Mouse (Mus musculus) stomach, embryonic 15.5 days (tissue): ENCODE measurements around the gene Smarca5. TPM values are rescaled to one million over a fixed set of nuclear protein-coding genes. Genes with fewer than 3 reads are reported as not detected.

Experiments used
- ATAC-seq: fragments of 200-750 bp; cut with Nextera tagmentation; 2 replicates; pipeline ENCODE4 v1.8.0; 2017; ENCODE audit warnings: low read depth, moderate number of reproducible peaks, moderate TSS enrichment; ENCODE audit not compliant: insufficient read depth, low FRiP score
- H3K27ac ChIP-seq: fragments of 300-500 bp; sonication (generic); 2 replicates; pipeline ENCODE4 v1.5.1; 2015; ENCODE audit warnings: mild to moderate bottlenecking, inconsistent platforms
- H3K27me3 ChIP-seq: fragments of 300-500 bp; sonication (generic); replicated peaks from 2 replicates; pipeline ENCODE4 v1.6.1; 2015; ENCODE audit warnings: inconsistent platforms
- H3K36me3 ChIP-seq: fragments of 300-500 bp; sonication (generic); 2 replicates; pipeline ENCODE4 v1.6.1; 2015; ENCODE audit warnings: inconsistent platforms
- H3K4me1 ChIP-seq: fragments of 300-500 bp; sonication (generic); 2 replicates; pipeline ENCODE4 v1.6.1; 2015; ENCODE audit warnings: inconsistent platforms
- H3K4me2 ChIP-seq: fragments of 300-500 bp; sonication (generic); 2 replicates; pipeline ENCODE4 v1.6.1; 2015; ENCODE audit warnings: mild to moderate bottlenecking, inconsistent platforms
- H3K4me3 ChIP-seq: fragments of 300-500 bp; sonication (generic); replicated peaks from 2 replicates; pipeline ENCODE4 v1.5.1; 2015; ENCODE audit warnings: inconsistent platforms
- H3K9ac ChIP-seq: fragments of 300-500 bp; sonication (generic); 2 replicates; pipeline ENCODE4 v1.6.1; 2015; ENCODE audit warnings: inconsistent platforms
- H3K9me3 ChIP-seq: fragments of 300-500 bp; sonication (generic); 2 replicates; pipeline ENCODE4 v1.6.1; 2016; ENCODE audit warnings: inconsistent platforms
- WGBS: fragments of 180-500 bp; shearing (Covaris S2); methylation state at CpG from one replicate; pipeline ENCODE4 v1.1.7; 2015; 5-methylcytosine and 5-hydroxymethylcytosine counted together
- polyA plus RNA-seq: library from polyadenylated mRNA; unstranded; fragments of >200 nt; fragmentation: Nextera tagmentation; extraction: Ambion mirVana; gene quantifications from 2 replicates; pipeline ENCODE4 v1.2.1, GENCODE M21; 2015

Smarca5 gene
- polyA plus RNA-seq, 1 experiment from 2014 or later: 72.6 TPM

GRCm38 (mm10) chr8:80657639-80658038 lies 81.7 kb downstream of the Smarca5 start:
- no peak overlapping the region for H3K4me2 ChIP-seq
- no peak for ATAC-seq
- 13% methylated on average over 4 of the region's 4 CpGs for WGBS

More at GRCm38 (mm10) chr8:80657639-80658038, 81.7 kb downstream of the Smarca5 start:
- Histone ChIP-seq H3K4me1 (no peaks in the 10 kb centered on the region), H3K27me3 (no peaks in the 10 kb centered on the region), H3K9me3 (no peaks in the 10 kb centered on the region), H3K4me3 (no peak overlapping the region), H3K27ac (no peak overlapping the region), H3K9ac (no peak overlapping the region), H3K36me3 (no peaks in the 10 kb centered on the region)

Other genes starting within 250 kb of the Smarca5 start
- 25.3 and 56.9 TPM in 2 replicates for gene Gypa, start 245.7 kb downstream of the Smarca5 start, polyA plus RNA-seq
- gene Frem3, start 128.4 kb downstream of the Smarca5 start, polyA plus RNA-seq: 0.08 and 0.14 TPM in 2 replicates
- 15.5 and 16.8 TPM in 2 replicates for gene Gab1, start 141.0 kb upstream of the Smarca5 start, polyA plus RNA-seq